29 mouse cellular contexts compared by ENCODE assay signal in genomic region chr3:130951381-130951780, GRCm38 (mm10).
A peak's percentile ranks its signal among the peaks of the same experiment; 100 is the strongest.
DNase-seq lines count a peak whose midpoint lies in the region; ATAC-seq and TF ChIP-seq lines count a peak whose summit lies in the region.
"Had no signal": no experiment of that assay in that cellular context is flagged by ENCODE, and none has a peak within 500 bp of the region (broad histone marks: within the 10 kb centered on the region; RNA-seq: fewer than 3 reads in every experiment).

No protein-coding gene starts in this region.

- no peaks in the 10 kb centered on the region for H3K79me2 ChIP-seq in myocyte (ENCODE audit: control insufficient read depth, insufficient read depth)

- CTCF ChIA-PET in Patski (lab: Charles Lee): interaction anchor here (0.6 to 1.5 kb wide), 3 partner anchors 14 to 133 kb away, joined by 3 to 4 read pairs (median 3); no protein-coding TSS in a partner anchor

- TF ChIP-seq CTCF in Patski (IDR thresholded peaks at IDR 0.05): no peak

- in situ Hi-C loops in Patski (cut with MboI; ENCODE audit: low pct_unique_long_range_greater_than_20kb): no loop called here

- H3K9ac ChIP-seq in forebrain, embryonic 11.5 days (ENCODE audit: low read length): no peak overlapping the region
- no peak overlapping the region for H3K9ac ChIP-seq in forebrain, embryonic 12.5 days
- no peak overlapping the region for H3K9ac ChIP-seq in heart, embryonic 13.5 days
- H3K9ac ChIP-seq: embryonic facial prominence, embryonic 12.5 days; forebrain, postnatal 0 days; hindbrain, embryonic 15.5 days; intestine, embryonic 15.5 days; liver, embryonic 15.5 days; lung, embryonic 15.5 days; neural tube, embryonic 13.5 days had no signal

- no peaks in the 10 kb centered on the region for H3K27me3 ChIP-seq in forebrain, embryonic 11.5 days (ENCODE audit: control insufficient read depth, insufficient read depth, low read length)
- no peaks in the 10 kb centered on the region for H3K27me3 ChIP-seq in forebrain, embryonic 12.5 days
- H3K27me3 ChIP-seq in heart, embryonic 13.5 days (replicated peaks): no peaks in the 10 kb centered on the region
- H3K27me3 ChIP-seq in Patski (no peaks in the 10 kb centered on the region), myocyte (ENCODE audit: control insufficient read depth, insufficient read depth, insufficient read length) (no peaks in the 10 kb centered on the region)
- H3K27me3 ChIP-seq: CH12.LX; embryonic facial prominence, embryonic 12.5 days; hindbrain, embryonic 15.5 days; intestine, embryonic 15.5 days; lung, embryonic 15.5 days had no signal

- no peak for TF ChIP-seq POLR2A in myocyte (IDR thresholded peaks at IDR 0.05; ENCODE audit: insufficient read length, low read depth)

- no peak overlapping the region for H3K27ac ChIP-seq in forebrain, embryonic 11.5 days (ENCODE audit: low read depth, low read length)
- H3K27ac ChIP-seq in forebrain, embryonic 12.5 days: no peak overlapping the region
- 0 out of 2 replicates have a peak overlapping the region, but pooled peaks have one; percentile 1 for H3K27ac ChIP-seq in heart, embryonic 13.5 days (replicated peaks)
- H3K27ac ChIP-seq: embryonic facial prominence, embryonic 12.5 days; hindbrain, embryonic 15.5 days; intestine, embryonic 15.5 days; limb, embryonic 10.5 days; liver, embryonic 15.5 days; lung, embryonic 15.5 days; neural tube, embryonic 13.5 days had no signal

- H3K4me2 ChIP-seq in forebrain, embryonic 11.5 days (ENCODE audit: low read depth, low read length, severe bottlenecking): no peak overlapping the region
- H3K4me2 ChIP-seq in forebrain, embryonic 12.5 days: no peak overlapping the region
- no peak overlapping the region for H3K4me2 ChIP-seq in heart, embryonic 13.5 days
- peak overlapping the region; percentile 99 for H3K4me2 ChIP-seq in myocyte (ENCODE audit: low read depth)
- H3K4me2 ChIP-seq: embryonic facial prominence, embryonic 12.5 days; heart, embryonic 11.5 days; hindbrain, embryonic 15.5 days; intestine, embryonic 15.5 days; liver, embryonic 15.5 days; lung, embryonic 15.5 days; neural tube, embryonic 13.5 days had no signal

- H3ac ChIP-seq in myocyte (ENCODE audit: control insufficient read depth, insufficient read length): no peak overlapping the region

- DNase-seq in forebrain, embryonic 11.5 days (ENCODE audit: low spot score): peak; percentile 23
- no peak for DNase-seq in heart, postnatal 4 days
- DNase-seq in Patski (ENCODE audit: low read depth, low spot score): peak; percentile 85
- DNase-seq in left cerebral cortex, adult 9 months (ENCODE audit: low spot score in 2 of 2): no peak
- no peak for DNase-seq in spleen, postnatal 14 days (ENCODE audit: low spot score in 2 of 2)
- DNase-seq: adrenal gland, postnatal 14 days; cerebellum, postnatal 14 days; forebrain, postnatal 0 days; gastrocnemius, postnatal 36 days; kidney, adult 8-10 months; kidney, postnatal 14 days; liver; lung, postnatal 4 days; midbrain, embryonic 14.5 days; right cerebral cortex, adult 18-20 months; right cerebral cortex, postnatal 4 days had no signal

- 74% methylated on average over 2 of the region's 2 CpGs for WGBS in forebrain, embryonic 11.5 days
- WGBS in forebrain, embryonic 12.5 days: 67% methylated on average over 2 of the region's 2 CpGs
- WGBS in heart, embryonic 13.5 days: 54% methylated on average over 2 of the region's 2 CpGs

- POLR2A ChIA-PET in Patski (lab: Charles Lee): no interaction called here

- H3K4me3 ChIP-seq in forebrain, embryonic 11.5 days (ENCODE audit: low read depth, low read length): no peak overlapping the region
- no peak overlapping the region for H3K4me3 ChIP-seq in forebrain, embryonic 12.5 days (replicated peaks)
- no peak overlapping the region for H3K4me3 ChIP-seq in heart, embryonic 13.5 days
- no peak overlapping the region for H3K4me3 ChIP-seq in myocyte
- H3K4me3 ChIP-seq: embryonic facial prominence, embryonic 12.5 days; hindbrain, embryonic 15.5 days; intestine, embryonic 15.5 days; limb, embryonic 10.5 days; liver, embryonic 15.5 days; lung, embryonic 15.5 days; neural tube, embryonic 13.5 days had no signal

- no peaks in the 10 kb centered on the region for H3K4me1 ChIP-seq in forebrain, embryonic 11.5 days (replicated peaks; ENCODE audit: control insufficient read depth, insufficient read depth, low read length)
- H3K4me1 ChIP-seq in forebrain, embryonic 12.5 days: peaks cover 10% of the 10 kb centered on the region
- H3K4me1 ChIP-seq in heart, embryonic 13.5 days: peaks cover 12% of the 10 kb centered on the region; the same call in 1 of the 2 replicates
- H3K4me1 ChIP-seq: intestine, embryonic 15.5 days; liver, embryonic 15.5 days had no signal

- ATAC-seq in forebrain, embryonic 11.5 days (replicated peaks; ENCODE audit: low FRiP score): no peak
- ATAC-seq in forebrain, embryonic 12.5 days (ENCODE audit: low FRiP score): no peak
- ATAC-seq in heart, embryonic 13.5 days (ENCODE audit: extremely low read depth, insufficient number of reproducible peaks, low FRiP score, low TSS enrichment): no peak
- peak; percentile 81 for ATAC-seq in Patski
- ATAC-seq: forebrain, postnatal 0 days; intestine, embryonic 15.5 days had no signal

- H3K36me3 ChIP-seq in forebrain, embryonic 11.5 days (ENCODE audit: control insufficient read depth, insufficient read depth, low read length): no peaks in the 10 kb centered on the region
- H3K36me3 ChIP-seq in forebrain, embryonic 12.5 days (replicated peaks): no peaks in the 10 kb centered on the region
- no peaks in the 10 kb centered on the region for H3K36me3 ChIP-seq in heart, embryonic 13.5 days
- no peaks in the 10 kb centered on the region for H3K36me3 ChIP-seq in myocyte (ENCODE audit: control insufficient read depth, insufficient read depth)
- H3K36me3 ChIP-seq: embryonic facial prominence, embryonic 12.5 days; G1E; hindbrain, embryonic 15.5 days; intestine, embryonic 15.5 days; limb, embryonic 10.5 days; liver, embryonic 15.5 days; lung, embryonic 15.5 days; neural tube, embryonic 13.5 days had no signal

- H3K9me3 ChIP-seq in forebrain, embryonic 11.5 days (ENCODE audit: control insufficient read depth, low read length): no peaks in the 10 kb centered on the region; the same call in 1 of the 2 replicates
- 0 out of 2 replicates have a peak, but pooled peaks cover 7% of the 10 kb centered on the region for H3K9me3 ChIP-seq in forebrain, embryonic 12.5 days
- peaks cover 6% of the 10 kb centered on the region; the same call in 1 of the 2 replicates for H3K9me3 ChIP-seq in heart, embryonic 13.5 days
- H3K9me3 ChIP-seq: embryonic facial prominence, embryonic 12.5 days; hindbrain, embryonic 15.5 days; intestine, embryonic 15.5 days; limb, embryonic 10.5 days; liver, embryonic 15.5 days; lung, embryonic 15.5 days had no signal

TF ChIP-seq in myocyte, 11 proteins besides CTCF, POLR2A, EP300 and RAD21:
- peak; percentile 91 for TF ChIP-seq USF1 (IDR thresholded peaks at IDR 0.05; ENCODE audit: low read depth)
- TF ChIP-seq MYOD1 (IDR thresholded peaks at IDR 0.05; ENCODE audit: control insufficient read depth in 1 of 3, insufficient read length in 2 of 3, low read depth in 2 of 3): no peak
- TF ChIP-seq TCF12 (IDR thresholded peaks at IDR 0.05; ENCODE audit: insufficient read depth, poor library complexity, severe bottlenecking): peak; percentile 5
- no peak for TF ChIP-seq POLR2AphosphoS2 (IDR thresholded peaks at IDR 0.05; ENCODE audit: insufficient read length, low read depth)
TF ChIP-seq in myocyte: peak in this region for 2.

Comparison
In these comparisons a context has a peak if more than half of its experiments do, and no peak if none do; other contexts are left out.
1. DNase-seq: peak in forebrain, embryonic 11.5 days (single experiment) and Patski (single experiment); none in heart, postnatal 4 days (single experiment), left cerebral cortex, adult 9 months (0 of 2) and spleen, postnatal 14 days (0 of 2).